Mouse (Mus musculus) heart, embryonic 14.5 days (tissue): ENCODE results near the gene Tgfb3. TPM values are rescaled to one million over a fixed set of nuclear protein-coding genes. Genes with fewer than 3 reads are reported as not detected.

Experiments used
- ATAC-seq: fragments of 200-750 bp; cut with Nextera tagmentation; 2 replicates; pipeline ENCODE4 v1.8.0; 2017; ENCODE audit warnings: low read depth, moderate TSS enrichment; ENCODE audit not compliant: insufficient number of reproducible peaks, insufficient read depth, low FRiP score
- H3K27ac ChIP-seq, 2 experiments: fragments of 200-500 bp in 1 of 2; fragments of 300-500 bp in 1 of 2; sonication (generic) in 1 of 2; replicated peaks in 1 of 2; 2 replicates each; pipeline ENCODE4 v1.5.1; 2012 to 2014; ENCODE audit warnings: low read depth in 2 of 2, low read length in 2 of 2, control low read depth in 1 of 2, mild to moderate bottlenecking in 1 of 2, mixed read lengths in 1 of 2; ENCODE audit not compliant: control insufficient read depth in 1 of 2, insufficient read depth in 1 of 2
- H3K27me3 ChIP-seq: fragments of 300-500 bp; sonication (generic); 2 replicates; pipeline ENCODE4 v1.6.1; 2014; ENCODE audit warnings: mild to moderate bottlenecking, low read length, control low read depth; ENCODE audit not compliant: control insufficient read depth, insufficient read depth
- H3K36me3 ChIP-seq: fragments of 300-500 bp; sonication (generic); 2 replicates; pipeline ENCODE4 v1.6.1; 2014; ENCODE audit warnings: mild to moderate bottlenecking, control low read depth, low read length, mixed read lengths; ENCODE audit not compliant: control insufficient read depth, insufficient read depth
- H3K4me1 ChIP-seq, 2 experiments: fragments of 200-500 bp in 1 of 2; fragments of 300-500 bp in 1 of 2; sonication (generic) in 1 of 2; 2 replicates each; pipeline ENCODE4 v1.6.1; 2012 to 2014; ENCODE audit warnings: low read length in 2 of 2, control low read depth in 1 of 2, mixed read lengths in 1 of 2; ENCODE audit not compliant: control insufficient read depth in 2 of 2, insufficient read depth in 2 of 2
- H3K4me2 ChIP-seq: fragments of 300-500 bp; sonication (generic); 2 replicates; pipeline ENCODE4 v1.6.1; 2014; ENCODE audit warnings: mild to moderate bottlenecking, low read length
- H3K4me3 ChIP-seq, 2 experiments: fragments of 200-500 bp in 1 of 2; fragments of 300-500 bp in 1 of 2; sonication (generic) in 1 of 2; 2 replicates each; pipeline ENCODE4 v1.5.1; 2012 to 2014; ENCODE audit warnings: low read length in 2 of 2, mild to moderate bottlenecking in 2 of 2, control low read depth in 1 of 2, low read depth in 1 of 2, moderate library complexity in 1 of 2; ENCODE audit not compliant: control insufficient read depth in 1 of 2, insufficient read depth in 1 of 2
- H3K9ac ChIP-seq: fragments of 300-500 bp; sonication (generic); 2 replicates; pipeline ENCODE4 v1.6.1; 2014; ENCODE audit warnings: mild to moderate bottlenecking, low read length
- H3K9me3 ChIP-seq: fragments of 300-500 bp; sonication (generic); 2 replicates; pipeline ENCODE4 v1.6.1; 2016; ENCODE audit warnings: low read length, control low read depth; ENCODE audit not compliant: control insufficient read depth
- WGBS: fragments of 180-500 bp; shearing (Covaris S2); extraction: QIAGEN DNeasy Blood & Tissue Kit; methylation state at CpG from one replicate; pipeline ENCODE4 v1.1.7; 2014; 5-methylcytosine and 5-hydroxymethylcytosine counted together
- polyA plus RNA-seq: library from polyadenylated mRNA; unstranded; fragments of >200 nt; fragmentation: Nextera tagmentation; extraction: Ambion mirVana; gene quantifications from 2 replicates; pipeline ENCODE4 v1.2.1, GENCODE M21; 2014

Gene Tgfb3
- polyA plus RNA-seq, 1 experiment from 2014 or later: 14.7 TPM

DNA sequence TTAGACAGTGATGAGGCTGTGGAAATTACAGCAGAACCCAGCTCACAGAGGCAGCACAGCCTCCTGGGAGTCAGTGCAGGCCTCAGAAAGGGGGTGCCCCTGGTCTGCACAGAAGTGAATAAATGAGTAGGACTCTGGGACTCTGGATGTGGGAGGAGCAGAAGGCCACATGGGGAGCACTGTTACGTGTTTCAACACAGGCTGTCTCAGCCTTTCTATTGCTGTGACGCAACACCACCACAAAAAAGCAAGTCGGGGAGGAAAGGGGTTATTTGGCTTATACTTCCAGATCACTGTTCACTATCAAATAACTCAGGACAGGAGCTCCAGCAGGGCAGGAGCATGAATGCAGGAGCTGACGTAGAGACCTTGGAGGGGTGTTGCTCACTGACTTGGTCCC is 17.0 kb upstream of the Tgfb3 start:
- Histone ChIP-seq H3K4me3 (no peak overlapping the region), H3K4me2 (no peak overlapping the region), H3K9me3 (no peaks in the 10 kb centered on the region), H3K27ac (no peak overlapping the region), H3K36me3 (peaks cover 14% of the 10 kb centered on the region; the same call in 1 of the 2 replicates), H3K9ac (no peak overlapping the region), H3K4me1 (peaks cover 26 to 34% of the 10 kb centered on the region in 2 experiments), H3K27me3 (no peaks in the 10 kb centered on the region)
- ATAC-seq: no peak
- 94% methylated on average over 4 of the region's 4 CpGs for WGBS

DNA sequence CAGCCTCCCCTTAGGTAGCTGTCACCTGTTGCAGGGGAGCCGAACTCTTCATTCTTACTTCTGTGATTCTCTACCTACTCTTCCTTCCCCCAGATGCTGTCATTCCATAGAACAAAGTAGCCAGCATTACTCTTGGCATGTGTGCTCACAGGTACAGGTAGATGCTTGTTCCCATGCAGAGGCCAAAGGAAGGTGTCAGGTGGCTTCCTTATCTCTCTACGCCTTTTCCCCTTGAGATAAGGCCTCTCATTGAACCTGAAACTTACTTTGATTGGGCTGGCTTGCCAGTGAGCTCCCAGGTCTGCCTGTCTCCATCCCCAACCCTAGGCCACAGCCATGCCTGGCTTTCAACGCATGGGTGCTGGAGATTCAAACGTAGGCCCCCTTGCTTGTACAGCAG is 15.2 kb upstream of the Tgfb3 start:
- Histone ChIP-seq H3K9me3 (no peaks in the 10 kb centered on the region), H3K36me3 (peaks cover 19% of the 10 kb centered on the region), H3K27me3 (no peaks in the 10 kb centered on the region), H3K4me1 (peaks cover 21 to 30% of the 10 kb centered on the region in 2 experiments), H3K27ac (no peak overlapping the region), H3K4me3 (no peak overlapping the region), H3K9ac (no peak overlapping the region), H3K4me2 (no peak overlapping the region)
- WGBS: 78% methylated on average over 4 of the region's 4 CpGs
- no peak for ATAC-seq

DNA sequence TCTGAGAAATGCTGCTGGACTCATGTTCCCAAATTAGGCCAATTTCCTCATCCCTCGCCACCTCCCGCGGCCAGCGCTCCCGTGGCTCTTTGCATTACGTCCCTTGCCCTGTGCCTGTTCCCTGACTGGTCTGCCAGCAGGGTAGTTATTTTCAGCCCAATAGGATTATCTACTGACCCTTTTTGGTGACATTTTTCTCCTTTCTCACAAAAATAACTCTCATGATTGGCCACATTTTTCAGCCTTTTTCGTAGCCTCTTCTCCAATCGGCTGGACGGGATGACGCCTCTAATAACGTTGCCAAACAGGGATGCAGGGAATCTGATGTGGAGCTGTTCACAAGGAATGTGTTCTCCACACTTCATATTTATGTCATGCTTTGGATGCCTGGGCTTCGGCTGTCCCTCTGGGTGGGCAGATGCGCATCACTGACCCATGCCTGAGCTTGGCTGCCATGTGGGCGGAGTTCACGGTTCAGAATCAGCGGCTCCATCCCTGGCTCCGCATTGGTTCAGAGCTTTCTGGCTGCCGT is 12.8 kb upstream of the Tgfb3 start:
- no peaks in the 10 kb centered on the region for H3K27me3 ChIP-seq
- no peaks in the 10 kb centered on the region for H3K9me3 ChIP-seq
- peak overlapping the region; percentile 58; the same call in 1 of the 2 replicates for H3K9ac ChIP-seq
- H3K4me3 ChIP-seq: 0 out of 4 replicates have a peak overlapping the region, but pooled peaks of 1 of the 2 experiments have one; percentile 4
- peak overlapping the region; percentile 73 to 89 for H3K27ac ChIP-seq
- H3K4me1 ChIP-seq: peaks cover 22 to 34% of the 10 kb centered on the region in 2 experiments
- 21% methylated on average over 18 of the region's 18 CpGs for WGBS
- peak overlapping the region; percentile 39 for H3K4me2 ChIP-seq
- peaks cover 34% of the 10 kb centered on the region for H3K36me3 ChIP-seq
- no peak for ATAC-seq

DNA sequence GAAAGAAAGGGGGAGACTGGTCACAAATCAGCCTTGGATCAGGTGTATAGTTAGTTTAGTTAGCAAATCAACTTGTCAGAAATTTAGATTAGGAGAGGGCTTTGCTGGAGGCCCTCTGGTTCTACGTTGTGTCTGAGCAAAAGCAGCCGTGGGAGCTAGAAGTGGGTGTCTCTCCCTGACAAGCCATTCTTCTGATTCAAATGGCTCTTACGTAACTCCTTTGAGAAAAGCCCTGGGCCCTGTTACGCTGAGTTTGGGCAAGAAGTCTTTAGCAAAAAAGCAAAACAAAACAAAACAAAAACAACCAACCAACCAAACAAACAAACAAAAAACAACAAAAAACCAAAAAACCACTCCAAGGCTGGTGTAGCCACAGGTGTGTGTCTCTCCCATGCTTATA is 11.9 kb upstream of the Tgfb3 start:
- Histone ChIP-seq H3K4me2 (no peak overlapping the region), H3K27me3 (no peaks in the 10 kb centered on the region), H3K36me3 (peaks cover 36% of the 10 kb centered on the region), H3K27ac (peak overlapping the region; percentile 73 to 89), H3K4me1 (peaks cover 28 to 41% of the 10 kb centered on the region in 2 experiments), H3K9me3 (no peaks in the 10 kb centered on the region), H3K4me3 (no peak overlapping the region), H3K9ac (peak overlapping the region; percentile 58)
- ATAC-seq: no peak
- WGBS: 63% methylated on average over 4 of the region's 4 CpGs

DNA sequence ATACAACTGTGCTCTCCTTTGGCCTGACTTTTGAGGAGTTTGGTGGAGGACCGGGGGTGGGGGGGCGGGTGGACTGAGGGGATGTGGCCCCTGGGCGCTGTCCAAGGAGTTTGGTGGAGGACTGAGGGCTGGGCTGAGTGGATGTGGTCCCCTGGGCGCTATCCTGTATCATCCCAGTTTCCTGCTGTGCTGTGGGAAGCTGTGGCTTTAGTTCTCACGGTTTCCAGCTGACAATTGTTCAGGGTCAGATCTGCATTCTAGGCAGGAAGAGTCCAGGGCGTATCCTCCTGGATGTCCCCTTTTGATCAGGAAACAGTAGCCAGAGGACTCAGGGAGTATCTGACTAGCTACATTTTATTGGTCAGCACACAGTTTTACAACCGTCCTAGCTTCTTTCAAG is 9.2 kb upstream of the Tgfb3 start:
- H3K27ac ChIP-seq: peak overlapping the region in 1 of 2 experiments; percentile 78; a peak in 2 of 4 replicates
- WGBS: 69% methylated on average over 7 of the region's 7 CpGs
- no peak overlapping the region for H3K4me2 ChIP-seq
- H3K4me1 ChIP-seq: peaks cover 29 to 45% of the 10 kb centered on the region in 2 experiments
- no peaks in the 10 kb centered on the region for H3K9me3 ChIP-seq
- peak; percentile 48; the same call in 1 of the 2 replicates for ATAC-seq
- no peak overlapping the region for H3K4me3 ChIP-seq
- peaks cover 31% of the 10 kb centered on the region for H3K36me3 ChIP-seq
- H3K9ac ChIP-seq: no peak overlapping the region
- H3K27me3 ChIP-seq: no peaks in the 10 kb centered on the region

DNA sequence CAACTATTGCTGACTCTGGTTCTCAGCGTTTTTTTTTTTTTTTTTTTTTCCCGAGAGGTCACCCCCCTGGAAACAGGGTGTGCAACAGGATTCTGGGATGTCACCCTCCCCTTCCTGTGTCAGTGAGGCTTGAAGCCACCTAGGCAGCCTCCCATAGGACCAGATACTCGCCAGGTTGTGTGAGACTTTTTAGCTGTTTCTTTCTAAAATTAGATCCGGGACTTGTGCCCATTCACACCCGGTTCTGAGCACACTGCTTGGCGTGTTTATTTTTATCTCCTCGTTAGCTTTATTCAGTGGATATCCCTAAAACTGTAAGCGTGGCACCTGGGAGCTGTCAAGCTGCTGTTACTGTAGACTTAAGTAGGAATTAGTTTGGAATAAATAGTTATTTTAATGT is 7.7 kb upstream of the Tgfb3 start:
- H3K4me2 ChIP-seq: 0 out of 2 replicates have a peak overlapping the region, but pooled peaks have one; percentile 7
- 39% methylated on average over 8 of the region's 8 CpGs for WGBS
- no peak for ATAC-seq
- peaks cover 23 to 41% of the 10 kb centered on the region in 2 experiments for H3K4me1 ChIP-seq
- peak overlapping the region; percentile 25; the same call in 1 of the 2 replicates for H3K9ac ChIP-seq
- H3K9me3 ChIP-seq: no peaks in the 10 kb centered on the region
- H3K4me3 ChIP-seq: no peak overlapping the region
- H3K27me3 ChIP-seq: no peaks in the 10 kb centered on the region
- H3K27ac ChIP-seq: peak overlapping the region; percentile 49 to 78
- peaks cover 31% of the 10 kb centered on the region for H3K36me3 ChIP-seq

DNA sequence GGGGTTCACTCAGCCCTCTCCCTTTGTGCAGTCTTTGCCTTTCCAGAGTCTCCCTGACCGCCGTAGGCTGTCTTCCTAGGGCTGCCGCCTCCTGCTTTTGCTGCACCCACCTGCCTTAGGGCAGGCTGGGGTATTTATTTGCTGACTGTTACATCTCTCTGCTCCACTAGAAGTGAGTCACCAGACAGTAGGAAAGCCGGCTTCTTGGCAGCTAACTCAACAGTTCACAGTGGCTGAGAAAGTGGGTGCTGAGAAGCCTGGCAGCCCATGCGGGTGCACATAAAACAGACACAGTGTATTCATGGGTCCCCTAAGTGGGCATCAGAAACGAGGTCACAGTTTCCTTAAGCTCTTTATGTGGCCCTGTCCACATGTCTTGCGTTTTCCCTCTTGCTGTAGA is 7.0 kb upstream of the Tgfb3 start:
- peak overlapping the region; percentile 21; the same call in 1 of the 2 replicates for H3K9ac ChIP-seq
- no peaks in the 10 kb centered on the region for H3K9me3 ChIP-seq
- no peak overlapping the region for H3K4me3 ChIP-seq
- no peak for ATAC-seq
- H3K4me2 ChIP-seq: no peak overlapping the region
- H3K36me3 ChIP-seq: peaks cover 31% of the 10 kb centered on the region
- 90% methylated on average over 7 of the region's 7 CpGs for WGBS
- peak overlapping the region in 1 of 2 experiments; percentile 78; a peak in 2 of 4 replicates for H3K27ac ChIP-seq
- peaks cover 17 to 34% of the 10 kb centered on the region in 2 experiments for H3K4me1 ChIP-seq
- H3K27me3 ChIP-seq: no peaks in the 10 kb centered on the region
